Mouse (Mus musculus) midbrain, embryonic 15.5 days (tissue): ENCODE measurements around the gene Gm20503. TPM values are rescaled to one million over a fixed set of nuclear protein-coding genes. Genes with fewer than 3 reads are reported as not detected.
A peak's percentile ranks its signal among the peaks of the same experiment; 100 is the strongest.

ENCODE experiments used
- ATAC-seq: fragments of 200-750 bp; cut with Nextera tagmentation; replicated peaks from 2 replicates; pipeline ENCODE4 v1.8.0; 2017; ENCODE audit warnings: moderate TSS enrichment
- H3K27ac ChIP-seq: fragments of 300-500 bp; sonication (generic); 2 replicates; pipeline ENCODE4 v1.5.1; 2015; ENCODE audit warnings: mild to moderate bottlenecking, inconsistent platforms
- H3K27me3 ChIP-seq: fragments of 300-500 bp; sonication (generic); replicated peaks from 2 replicates; pipeline ENCODE4 v1.6.1; 2015; ENCODE audit warnings: inconsistent platforms
- H3K36me3 ChIP-seq: fragments of 300-500 bp; sonication (generic); replicated peaks from 2 replicates; pipeline ENCODE4 v1.6.1; 2015; ENCODE audit warnings: inconsistent platforms
- H3K4me1 ChIP-seq: fragments of 300-500 bp; sonication (generic); 2 replicates; pipeline ENCODE4 v1.6.1; 2015; ENCODE audit warnings: inconsistent platforms
- H3K4me2 ChIP-seq: fragments of 300-500 bp; sonication (generic); 2 replicates; pipeline ENCODE4 v1.6.1; 2015; ENCODE audit warnings: inconsistent platforms, mild to moderate bottlenecking, moderate library complexity
- H3K4me3 ChIP-seq: fragments of 300-500 bp; sonication (generic); 2 replicates; pipeline ENCODE4 v1.5.1; 2015; ENCODE audit warnings: mild to moderate bottlenecking, inconsistent platforms
- H3K9ac ChIP-seq: fragments of 300-500 bp; sonication (generic); 2 replicates; pipeline ENCODE4 v1.6.1; 2015; ENCODE audit warnings: mild to moderate bottlenecking, inconsistent platforms
- H3K9me3 ChIP-seq: fragments of 300-500 bp; sonication (generic); 2 replicates; pipeline ENCODE4 v1.6.1; 2016; ENCODE audit warnings: inconsistent platforms
- WGBS: fragments of 180-500 bp; shearing (Covaris S2); methylation state at CpG from one replicate; pipeline ENCODE4 v1.1.7; 2015; ENCODE audit warnings: mixed read lengths; 5-methylcytosine and 5-hydroxymethylcytosine counted together
- polyA plus RNA-seq: library from polyadenylated mRNA; unstranded; fragments of >200 nt; fragmentation: Nextera tagmentation; extraction: Ambion mirVana; gene quantifications from 2 replicates; pipeline ENCODE4 v1.2.1, GENCODE M21; 2015

Gene Gm20503
- polyA plus RNA-seq, 1 experiment from 2014 or later, result 9.4 TPM

- H3K4me2 ChIP-seq, result no peak overlapping the region
- 57% methylated on average over 17 of the region's 17 CpGs for WGBS
- no peak overlapping the region for H3K4me3 ChIP-seq
- H3K9ac ChIP-seq, result no peak overlapping the region
- H3K9me3 ChIP-seq, result no peaks in the 10 kb centered on the region
- H3K4me1 ChIP-seq, result peaks cover 7% of the 10 kb centered on the region
- H3K27ac ChIP-seq, result no peak overlapping the region
- no peaks in the 10 kb centered on the region for H3K36me3 ChIP-seq
- ATAC-seq, result peak; percentile 48; the same call in 1 of the 2 replicates
- peaks cover 6% of the 10 kb centered on the region; the same call in 1 of the 2 replicates for H3K27me3 ChIP-seq
Observed at GRCm38 (mm10) chr4:58990609-58991434, 12.2 kb upstream of the Gm20503 start.

- no peaks in the 10 kb centered on the region for H3K36me3 ChIP-seq
- H3K4me1 ChIP-seq, result no peaks in the 10 kb centered on the region
- H3K4me3 ChIP-seq, result no peak overlapping the region
- no peak for ATAC-seq
- H3K27me3 ChIP-seq, result peaks cover 1% of the 10 kb centered on the region; the same call in 1 of the 2 replicates
- no peaks in the 10 kb centered on the region for H3K9me3 ChIP-seq
- 69% methylated on average over 5 of the region's 5 CpGs for WGBS
- no peak overlapping the region for H3K4me2 ChIP-seq
- no peak overlapping the region for H3K27ac ChIP-seq
- H3K9ac ChIP-seq, result no peak overlapping the region
Observed at GRCm38 (mm10) chr4:58992195-58992594, 10.8 kb upstream of the Gm20503 start.

- WGBS, result 90% methylated on average over 4 of the region's 4 CpGs
- no peaks in the 10 kb centered on the region for H3K9me3 ChIP-seq
- ATAC-seq, result no peak
- no peaks in the 10 kb centered on the region for H3K27me3 ChIP-seq
- H3K9ac ChIP-seq, result no peak within 1 kb of the TSS
- H3K4me1 ChIP-seq, result no peaks in the 10 kb centered on the region
- H3K36me3 ChIP-seq, result no peaks in the 10 kb centered on the region
- no peak within 1 kb of the TSS for H3K4me3 ChIP-seq
- no peak within 1 kb of the TSS for H3K27ac ChIP-seq
- H3K4me2 ChIP-seq, result no peak within 1 kb of the TSS
Observed at GRCm38 (mm10) chr4:58994762-58995161, 8.2 kb upstream of the Gm20503 start, which contains the start of gene Dnajc25. Gene Dnajc25, plus strand, starts transcription at chr4:58995062.

GRCm38 (mm10) chr4:58995251-58995693, 7.7 kb upstream of the Gm20503 start:
- no peaks in the 10 kb centered on the region for H3K4me1 ChIP-seq
- no peaks in the 10 kb centered on the region for H3K9me3 ChIP-seq
- no peak overlapping the region for H3K4me2 ChIP-seq
- H3K4me3 ChIP-seq, result no peak overlapping the region
- ATAC-seq, result no peak
- no peak overlapping the region for H3K9ac ChIP-seq
- 81% methylated on average over 8 of the region's 8 CpGs for WGBS
- no peaks in the 10 kb centered on the region for H3K36me3 ChIP-seq
- no peak overlapping the region for H3K27ac ChIP-seq
- H3K27me3 ChIP-seq, result no peaks in the 10 kb centered on the region

GRCm38 (mm10) chr4:58997081-58997480, 5.9 kb upstream of the Gm20503 start:
- no peak for ATAC-seq
- Histone ChIP-seq H3K4me2 (no peak overlapping the region), H3K9ac (no peak overlapping the region), H3K27me3 (no peaks in the 10 kb centered on the region), H3K9me3 (no peaks in the 10 kb centered on the region), H3K27ac (no peak overlapping the region), H3K4me1 (no peaks in the 10 kb centered on the region), H3K4me3 (no peak overlapping the region), H3K36me3 (no peaks in the 10 kb centered on the region)
- WGBS, result 75% methylated on average over 5 of the region's 5 CpGs

GRCm38 (mm10) chr4:58998688-58999087, 4.3 kb upstream of the Gm20503 start:
- Histone ChIP-seq H3K36me3 (no peaks in the 10 kb centered on the region), H3K27ac (no peak overlapping the region), H3K9ac (no peak overlapping the region), H3K4me3 (no peak overlapping the region), H3K27me3 (no peaks in the 10 kb centered on the region), H3K4me1 (peaks cover 7% of the 10 kb centered on the region), H3K4me2 (no peak overlapping the region), H3K9me3 (no peaks in the 10 kb centered on the region)
- no peak for ATAC-seq
- WGBS, result 80% methylated on average over 1 of the region's 1 CpGs

GRCm38 (mm10) chr4:58999686-59000085, 3.3 kb upstream of the Gm20503 start:
- H3K9ac ChIP-seq, result no peak overlapping the region
- WGBS, result 4% methylated on average over 2 of the region's 2 CpGs
- no peak overlapping the region for H3K27ac ChIP-seq
- H3K4me1 ChIP-seq, result peaks cover 17% of the 10 kb centered on the region
- no peak overlapping the region for H3K4me2 ChIP-seq
- no peaks in the 10 kb centered on the region for H3K27me3 ChIP-seq
- ATAC-seq, result no peak
- no peak overlapping the region for H3K4me3 ChIP-seq
- H3K9me3 ChIP-seq, result no peaks in the 10 kb centered on the region
- no peaks in the 10 kb centered on the region for H3K36me3 ChIP-seq

- Histone ChIP-seq H3K36me3 (no peaks in the 10 kb centered on the region), H3K4me3 (no peak overlapping the region), H3K9me3 (no peaks in the 10 kb centered on the region), H3K9ac (no peak overlapping the region), H3K4me2 (no peak overlapping the region), H3K27ac (no peak overlapping the region), H3K27me3 (no peaks in the 10 kb centered on the region), H3K4me1 (peaks cover 26% of the 10 kb centered on the region)
- no peak for ATAC-seq
- WGBS, result 0% methylated on average over 2 of the region's 2 CpGs
Observed at GRCm38 (mm10) chr4:59000614-59001013, 2.4 kb upstream of the Gm20503 start.

GRCm38 (mm10) chr4:59003806-59004200, 793 bp downstream of the Gm20503 start:
- 36% methylated on average over 7 of the region's 7 CpGs for WGBS
- Histone ChIP-seq H3K4me3 (peak overlapping the region; percentile 96), H3K27ac (peak overlapping the region; percentile 94; the same call in 1 of the 2 replicates), H3K4me2 (peak overlapping the region; percentile 87), H3K9ac (peak overlapping the region; percentile 93), H3K4me1 (peaks cover 29% of the 10 kb centered on the region), H3K9me3 (no peaks in the 10 kb centered on the region), H3K27me3 (no peaks in the 10 kb centered on the region), H3K36me3 (no peaks in the 10 kb centered on the region)
- ATAC-seq, result no peak

GRCm38 (mm10) chr4:59006211-59006610, 3.2 kb downstream of the Gm20503 start:
- Histone ChIP-seq H3K27me3 (no peaks in the 10 kb centered on the region), H3K4me3 (no peak overlapping the region), H3K4me2 (no peak overlapping the region), H3K9ac (no peak overlapping the region), H3K27ac (no peak overlapping the region), H3K4me1 (peaks cover 29% of the 10 kb centered on the region), H3K36me3 (no peaks in the 10 kb centered on the region), H3K9me3 (no peaks in the 10 kb centered on the region)
- 67% methylated on average over 8 of the region's 8 CpGs for WGBS
- ATAC-seq, result no peak

- Histone ChIP-seq H3K27ac (no peak overlapping the region), H3K4me2 (no peak overlapping the region), H3K36me3 (no peaks in the 10 kb centered on the region), H3K9me3 (no peaks in the 10 kb centered on the region), H3K9ac (no peak overlapping the region), H3K4me3 (no peak overlapping the region), H3K27me3 (no peaks in the 10 kb centered on the region), H3K4me1 (peaks cover 29% of the 10 kb centered on the region)
- ATAC-seq, result no peak
- 38% methylated on average over 6 of the region's 6 CpGs for WGBS
Observed at GRCm38 (mm10) chr4:59007016-59007415, 4.0 kb downstream of the Gm20503 start.

- no peak for ATAC-seq
- Histone ChIP-seq H3K4me3 (no peak overlapping the region), H3K9ac (no peak overlapping the region), H3K36me3 (no peaks in the 10 kb centered on the region), H3K27me3 (no peaks in the 10 kb centered on the region), H3K9me3 (no peaks in the 10 kb centered on the region), H3K4me1 (peaks cover 25% of the 10 kb centered on the region), H3K4me2 (no peak overlapping the region), H3K27ac (no peak overlapping the region)
- WGBS, result 86% methylated on average over 5 of the region's 5 CpGs
Observed at GRCm38 (mm10) chr4:59007974-59008373, 5.0 kb downstream of the Gm20503 start.

- 94% methylated on average over 7 of the region's 7 CpGs for WGBS
- no peak overlapping the region for H3K27ac ChIP-seq
- no peak overlapping the region for H3K4me3 ChIP-seq
- no peak overlapping the region for H3K9ac ChIP-seq
- ATAC-seq, result no peak
- H3K36me3 ChIP-seq, result no peaks in the 10 kb centered on the region
- peaks cover 17% of the 10 kb centered on the region for H3K4me1 ChIP-seq
- no peaks in the 10 kb centered on the region for H3K9me3 ChIP-seq
- no peaks in the 10 kb centered on the region for H3K27me3 ChIP-seq
- H3K4me2 ChIP-seq, result no peak overlapping the region
Observed at GRCm38 (mm10) chr4:59009186-59009585, 6.2 kb downstream of the Gm20503 start.
